Comparison of ENCODE assay signal across 8 mouse cellular contexts in genomic region chr6:70714239-70714638, GRCm38 (mm10).
A peak's percentile ranks its signal among the peaks of the same experiment; 100 is the strongest.
DNase-seq lines count a peak whose midpoint lies in the region; ATAC-seq lines count a peak whose summit lies in the region.

No protein-coding gene starts in this region.

- no peak overlapping the region for H3K27ac ChIP-seq in forebrain, embryonic 11.5 days (ENCODE audit: low read depth, low read length)
- peak overlapping the region; percentile 58 for H3K27ac ChIP-seq in liver, embryonic 15.5 days (replicated peaks)
- no peak overlapping the region for H3K27ac ChIP-seq in neural tube, embryonic 11.5 days (ENCODE audit: low read depth, low read length)

- no peaks in the 10 kb centered on the region for H3K4me1 ChIP-seq in forebrain, embryonic 11.5 days (replicated peaks; ENCODE audit: control insufficient read depth, insufficient read depth, low read length)
- peaks cover 40% of the 10 kb centered on the region for H3K4me1 ChIP-seq in liver, embryonic 15.5 days (replicated peaks)
- H3K4me1 ChIP-seq in neural tube, embryonic 11.5 days (ENCODE audit: control insufficient read depth, insufficient read depth, low read length), result no peaks in the 10 kb centered on the region

- ATAC-seq in forebrain, embryonic 11.5 days (replicated peaks; ENCODE audit: low FRiP score), result peak; percentile 33
- peak; percentile 64 for ATAC-seq in liver, embryonic 15.5 days (ENCODE audit: insufficient read depth)
- ATAC-seq in neural tube, embryonic 11.5 days (ENCODE audit: insufficient read depth, low FRiP score, low TSS enrichment), result peak; percentile 51; the same call in 1 of the 2 replicates

- no peaks in the 10 kb centered on the region for H3K36me3 ChIP-seq in forebrain, embryonic 11.5 days (ENCODE audit: control insufficient read depth, insufficient read depth, low read length)
- H3K36me3 ChIP-seq in liver, embryonic 15.5 days (replicated peaks), result no peaks in the 10 kb centered on the region
- H3K36me3 ChIP-seq in neural tube, embryonic 11.5 days (ENCODE audit: control insufficient read depth, insufficient read depth, low read length), result no peaks in the 10 kb centered on the region

- no peaks in the 10 kb centered on the region for H3K27me3 ChIP-seq in forebrain, embryonic 11.5 days (ENCODE audit: control insufficient read depth, insufficient read depth, low read length)
- no peaks in the 10 kb centered on the region for H3K27me3 ChIP-seq in liver, embryonic 15.5 days
- H3K27me3 ChIP-seq in neural tube, embryonic 11.5 days (ENCODE audit: control insufficient read depth, insufficient read depth, low read length), result no peaks in the 10 kb centered on the region

- H3K4me2 ChIP-seq in forebrain, embryonic 11.5 days (ENCODE audit: low read depth, low read length, severe bottlenecking), result peak overlapping the region; percentile 34; the same call in 1 of the 2 replicates
- H3K4me2 ChIP-seq in liver, embryonic 15.5 days, result peak overlapping the region; percentile 62
- peak overlapping the region; percentile 19; the same call in 1 of the 2 replicates for H3K4me2 ChIP-seq in neural tube, embryonic 11.5 days (ENCODE audit: low read depth)

- DNase-seq in ES-CJ7 (ENCODE audit: low read depth, low spot score), result peak; percentile 80
- peak; percentile 84 for DNase-seq in c-Kit-positive CD71-positive TER-119-negative erythroid progenitor cells, embryonic 14.5 days (ENCODE audit: low read depth)
- DNase-seq in forebrain, embryonic 11.5 days (ENCODE audit: low spot score), result peak; percentile 72
- peak; percentile 60 to 75 for DNase-seq in heart, postnatal 10 days
- peak; percentile 78 to 81 for DNase-seq in kidney, postnatal 4 days
- DNase-seq in neural tube, embryonic 11.5 days (ENCODE audit: low spot score), result peak; percentile 74
- DNase-seq in testis, postnatal 10 days (ENCODE audit: low spot score), result peak; percentile 68

- intact Hi-C loops in heart, postnatal 10 days (cut with DNase I), result loop anchor here (1.0 to 5.0 kb wide), 4 partner anchors 37 to 168 kb away; no protein-coding TSS in a partner anchor

- H3K9ac ChIP-seq in forebrain, embryonic 11.5 days (ENCODE audit: low read length), result no peak overlapping the region
- no peak overlapping the region for H3K9ac ChIP-seq in liver, embryonic 15.5 days
- H3K9ac ChIP-seq in neural tube, embryonic 11.5 days (ENCODE audit: low read length), result no peak overlapping the region

- WGBS in forebrain, embryonic 11.5 days, result 20% methylated on average over 6 of the region's 6 CpGs
- WGBS in liver, embryonic 15.5 days (ENCODE audit: insufficient replicate concordance), result 4% methylated on average over 6 of the region's 6 CpGs
- WGBS in neural tube, embryonic 11.5 days, result 21% methylated on average over 6 of the region's 6 CpGs

- no peak overlapping the region for H3K4me3 ChIP-seq in forebrain, embryonic 11.5 days (ENCODE audit: low read depth, low read length)
- H3K4me3 ChIP-seq in liver, embryonic 15.5 days (replicated peaks), result peak overlapping the region; percentile 34
- no peak overlapping the region for H3K4me3 ChIP-seq in neural tube, embryonic 11.5 days (ENCODE audit: low read depth, low read length)

- no peaks in the 10 kb centered on the region for H3K9me3 ChIP-seq in forebrain, embryonic 11.5 days (ENCODE audit: control insufficient read depth, low read length)
- H3K9me3 ChIP-seq in liver, embryonic 15.5 days (replicated peaks), result no peaks in the 10 kb centered on the region
- H3K9me3 ChIP-seq in neural tube, embryonic 11.5 days (ENCODE audit: control insufficient read depth, low read length), result no peaks in the 10 kb centered on the region
